13 mouse cellular contexts compared by ENCODE assay signal in genomic region chr12:108958483-108958882, GRCm38 (mm10).
DNase-seq lines count a peak whose midpoint lies in the region; ATAC-seq lines count a peak whose summit lies in the region.
"Had no signal": no experiment of that assay in that cellular context is flagged by ENCODE, and none has a peak within 500 bp of the region (broad histone marks: within the 10 kb centered on the region; RNA-seq: fewer than 3 reads in every experiment).

No protein-coding gene starts in this region.

- no peak for DNase-seq in heart, postnatal 4 days
- DNase-seq in liver, embryonic 11.5 days (ENCODE audit: low spot score) = no peak
- DNase-seq in spleen, postnatal 10 days (ENCODE audit: low spot score in 2 of 2) = no peak
- DNase-seq in adrenal gland, adult 2 months = no peak
- DNase-seq: cerebellum, adult 8-10 months; gastrocnemius, postnatal 36 days; kidney, adult 18-20 months; thymus, postnatal 14 days had no signal

- ATAC-seq in heart, embryonic 13.5 days (ENCODE audit: extremely low read depth, insufficient number of reproducible peaks, low FRiP score, low TSS enrichment) = no peak
- no peak; the same call in 1 of the 2 replicates for ATAC-seq in liver, embryonic 12.5 days
- ATAC-seq in liver, embryonic 11.5 days (replicated peaks; ENCODE audit: low FRiP score) = no peak
- no peak for ATAC-seq in forebrain, embryonic 15.5 days (replicated peaks)
- ATAC-seq in neural tube, embryonic 13.5 days (ENCODE audit: low read depth) = no peak

- H3K4me3 ChIP-seq in heart, embryonic 13.5 days = no peak overlapping the region
- H3K4me3 ChIP-seq in liver, embryonic 12.5 days = no peak overlapping the region
- no peak overlapping the region for H3K4me3 ChIP-seq in liver, embryonic 11.5 days (ENCODE audit: low read depth, low read length)
- H3K4me3 ChIP-seq in forebrain, embryonic 15.5 days = no peak overlapping the region
- no peak overlapping the region for H3K4me3 ChIP-seq in neural tube, embryonic 13.5 days

- H3K4me1 ChIP-seq in heart, embryonic 13.5 days = peaks cover 22% of the 10 kb centered on the region
- H3K4me1 ChIP-seq in liver, embryonic 12.5 days = peaks cover 14% of the 10 kb centered on the region
- H3K4me1 ChIP-seq in liver, embryonic 11.5 days (replicated peaks; ENCODE audit: control insufficient read depth, insufficient read depth, low read length) = peaks cover 4% of the 10 kb centered on the region; the same call in 1 of the 2 replicates
- H3K4me1 ChIP-seq in forebrain, embryonic 15.5 days = peaks cover 65% of the 10 kb centered on the region
- peaks cover 83% of the 10 kb centered on the region for H3K4me1 ChIP-seq in neural tube, embryonic 13.5 days (replicated peaks)

- H3K36me3 ChIP-seq in heart, embryonic 13.5 days = no peaks in the 10 kb centered on the region
- no peaks in the 10 kb centered on the region for H3K36me3 ChIP-seq in liver, embryonic 12.5 days
- H3K36me3 ChIP-seq in liver, embryonic 11.5 days (ENCODE audit: control insufficient read depth, insufficient read depth, low read length) = no peaks in the 10 kb centered on the region
- H3K36me3 ChIP-seq in forebrain, embryonic 15.5 days = no peaks in the 10 kb centered on the region
- no peaks in the 10 kb centered on the region for H3K36me3 ChIP-seq in neural tube, embryonic 13.5 days

- no peak overlapping the region; the same call in 1 of the 2 replicates for H3K9ac ChIP-seq in heart, embryonic 13.5 days
- no peak overlapping the region for H3K9ac ChIP-seq in liver, embryonic 12.5 days
- H3K9ac ChIP-seq in liver, embryonic 11.5 days (ENCODE audit: low read depth, low read length) = no peak overlapping the region
- H3K9ac ChIP-seq in forebrain, embryonic 15.5 days (replicated peaks) = no peak overlapping the region
- H3K9ac ChIP-seq in neural tube, embryonic 13.5 days = 0 out of 2 replicates have a peak overlapping the region, but pooled peaks have one; percentile 50
- H3K9ac ChIP-seq: lung, embryonic 14.5 days had no signal

- H3K27me3 ChIP-seq in heart, embryonic 13.5 days (replicated peaks) = peaks cover 26% of the 10 kb centered on the region
- H3K27me3 ChIP-seq in liver, embryonic 12.5 days (replicated peaks) = peaks cover 13% of the 10 kb centered on the region; the same call in 1 of the 2 replicates
- H3K27me3 ChIP-seq in liver, embryonic 11.5 days (replicated peaks; ENCODE audit: control insufficient read depth, insufficient read depth, low read length) = no peaks in the 10 kb centered on the region
- peaks cover 16% of the 10 kb centered on the region; the same call in 1 of the 2 replicates for H3K27me3 ChIP-seq in forebrain, embryonic 15.5 days
- H3K27me3 ChIP-seq in neural tube, embryonic 13.5 days = no peaks in the 10 kb centered on the region

- no peaks in the 10 kb centered on the region for H3K9me3 ChIP-seq in heart, embryonic 13.5 days
- no peaks in the 10 kb centered on the region for H3K9me3 ChIP-seq in liver, embryonic 12.5 days (replicated peaks)
- no peaks in the 10 kb centered on the region for H3K9me3 ChIP-seq in liver, embryonic 11.5 days (ENCODE audit: control insufficient read depth, low read length)
- H3K9me3 ChIP-seq in forebrain, embryonic 15.5 days = no peaks in the 10 kb centered on the region
- no peaks in the 10 kb centered on the region for H3K9me3 ChIP-seq in neural tube, embryonic 13.5 days

- H3K4me2 ChIP-seq in heart, embryonic 13.5 days = peak overlapping the region; percentile 70
- 0 out of 2 replicates have a peak overlapping the region, but pooled peaks have one; percentile 43 for H3K4me2 ChIP-seq in liver, embryonic 12.5 days
- no peak overlapping the region for H3K4me2 ChIP-seq in liver, embryonic 11.5 days
- H3K4me2 ChIP-seq in forebrain, embryonic 15.5 days (replicated peaks) = no peak overlapping the region
- peak overlapping the region; percentile 55 for H3K4me2 ChIP-seq in neural tube, embryonic 13.5 days

- WGBS in heart, embryonic 13.5 days = 66% methylated on average over 7 of the region's 7 CpGs
- 55% methylated on average over 7 of the region's 7 CpGs for WGBS in liver, embryonic 12.5 days (ENCODE audit: insufficient replicate concordance)
- 69% methylated on average over 7 of the region's 7 CpGs for WGBS in liver, embryonic 11.5 days
- 23% methylated on average over 7 of the region's 7 CpGs for WGBS in forebrain, embryonic 15.5 days
- 59% methylated on average over 7 of the region's 7 CpGs for WGBS in neural tube, embryonic 13.5 days

- H3K27ac ChIP-seq in heart, embryonic 13.5 days (replicated peaks) = no peak overlapping the region
- H3K27ac ChIP-seq in liver, embryonic 12.5 days = no peak overlapping the region
- H3K27ac ChIP-seq in liver, embryonic 11.5 days (ENCODE audit: low read depth, low read length) = no peak overlapping the region
- peak overlapping the region; percentile 63; the same call in 1 of the 2 replicates for H3K27ac ChIP-seq in forebrain, embryonic 15.5 days (replicated peaks)
- H3K27ac ChIP-seq in neural tube, embryonic 13.5 days (replicated peaks) = peak overlapping the region; percentile 81

Comparison
In these comparisons a context has a peak if more than half of its experiments do, and no peak if none do; other contexts are left out.
1. H3K4me2 ChIP-seq: peak in heart, embryonic 13.5 days (single experiment), liver, embryonic 12.5 days (single experiment) and neural tube, embryonic 13.5 days (single experiment); none in liver, embryonic 11.5 days (single experiment) and forebrain, embryonic 15.5 days (single experiment).
2. H3K27ac ChIP-seq: peak in forebrain, embryonic 15.5 days (single experiment) and neural tube, embryonic 13.5 days (single experiment); none in heart, embryonic 13.5 days (single experiment), liver, embryonic 12.5 days (single experiment) and liver, embryonic 11.5 days (single experiment).